Mouse (Mus musculus) heart, postnatal 0 days (tissue): Measurements from ENCODE around the gene Micu1.

Experiments
- CTCF ChIP-seq: IDR thresholded peaks from 2 replicates; pipeline ENCODE4 v1.5.1; 2016; ENCODE audit warnings: antibody characterized with exemption, control low read depth, low read depth
- EP300 ChIP-seq: IDR thresholded peaks from 2 replicates; pipeline ENCODE4 v1.6.1; 2016; ENCODE audit warnings: antibody characterized with exemption, low read depth

DNA sequence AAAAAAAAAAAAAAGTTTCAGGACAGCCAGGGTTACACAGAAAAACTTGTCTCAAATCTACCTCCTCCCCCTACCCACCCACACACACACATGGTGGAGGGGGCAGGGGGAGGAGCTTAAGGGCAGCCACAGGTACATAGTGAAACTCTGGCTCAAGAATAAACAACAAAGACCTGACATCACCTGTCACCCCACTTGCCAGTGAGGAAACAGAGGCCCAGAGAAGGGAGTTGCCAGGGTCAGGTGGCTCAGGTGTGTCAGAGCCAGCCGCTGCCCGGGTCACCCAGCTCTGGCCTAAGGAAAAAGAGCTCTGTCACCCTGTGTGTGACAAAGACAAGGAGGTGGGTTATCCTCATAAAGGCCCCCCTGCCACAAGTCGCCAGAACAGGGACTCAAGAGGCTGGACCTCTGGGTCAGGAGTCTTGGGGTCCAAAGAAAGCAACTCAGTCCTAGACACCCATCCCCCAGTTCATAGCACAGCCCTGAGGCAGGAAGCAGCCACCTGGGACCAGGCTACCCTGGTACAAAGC lies 204.9 kb downstream of the Micu1 start:
- no peak for TF ChIP-seq EP300
- TF ChIP-seq CTCF = no peak
